Mouse (Mus musculus) forebrain, embryonic 12.5 days (tissue): Measurements from ENCODE around the gene Zfp873. TPM values are rescaled to one million over a fixed set of nuclear protein-coding genes. Genes with fewer than 3 reads are reported as not detected.
"Not testable (repeated sequence)": the region's sequence is repeated elsewhere in the genome, so short reads cannot be mapped to it uniquely, and the experiment has no call there.

ENCODE experiments used
- ATAC-seq: fragments of 200-750 bp; cut with Nextera tagmentation; 2 replicates; pipeline ENCODE4 v1.8.0; 2017; ENCODE audit warnings: moderate TSS enrichment; ENCODE audit not compliant: low FRiP score
- H3K27ac ChIP-seq: fragments of 300-500 bp; sonication (generic); 2 replicates; pipeline ENCODE4 v1.5.1; 2016; ENCODE audit warnings: mild to moderate bottlenecking
- H3K27me3 ChIP-seq: fragments of 300-500 bp; sonication (generic); 2 replicates; pipeline ENCODE4 v1.6.1; 2016; ENCODE audit warnings: mild to moderate bottlenecking
- H3K36me3 ChIP-seq: fragments of 300-500 bp; sonication (generic); replicated peaks from 2 replicates; pipeline ENCODE4 v1.6.1; 2016; ENCODE audit warnings: mild to moderate bottlenecking
- H3K4me1 ChIP-seq: fragments of 300-500 bp; sonication (generic); 2 replicates; pipeline ENCODE4 v1.6.1; 2016
- H3K4me2 ChIP-seq: fragments of 300-500 bp; sonication (generic); 2 replicates; pipeline ENCODE4 v1.6.1; 2016; ENCODE audit warnings: mild to moderate bottlenecking, moderate library complexity
- H3K4me3 ChIP-seq: fragments of 300-500 bp; sonication (generic); replicated peaks from 2 replicates; pipeline ENCODE4 v1.5.1; 2016; ENCODE audit warnings: mild to moderate bottlenecking
- H3K9ac ChIP-seq: fragments of 300-500 bp; sonication (generic); 2 replicates; pipeline ENCODE4 v1.6.1; 2016; ENCODE audit warnings: mild to moderate bottlenecking
- H3K9me3 ChIP-seq: fragments of 300-500 bp; sonication (generic); 2 replicates; pipeline ENCODE4 v1.6.1; 2016
- WGBS: fragments of 180-500 bp; shearing (Covaris S2); methylation state at CpG from one replicate; pipeline ENCODE4 v1.1.7; 2016; 5-methylcytosine and 5-hydroxymethylcytosine counted together
- polyA plus RNA-seq: library from polyadenylated mRNA; unstranded; fragments of >200 nt; fragmentation: Nextera tagmentation; extraction: Ambion mirVana; gene quantifications from 2 replicates; pipeline ENCODE4 v1.2.1, GENCODE M21; 2016

Zfp873 gene
- 14.9 and 15.6 TPM in 2 replicates for polyA plus RNA-seq

DNA sequence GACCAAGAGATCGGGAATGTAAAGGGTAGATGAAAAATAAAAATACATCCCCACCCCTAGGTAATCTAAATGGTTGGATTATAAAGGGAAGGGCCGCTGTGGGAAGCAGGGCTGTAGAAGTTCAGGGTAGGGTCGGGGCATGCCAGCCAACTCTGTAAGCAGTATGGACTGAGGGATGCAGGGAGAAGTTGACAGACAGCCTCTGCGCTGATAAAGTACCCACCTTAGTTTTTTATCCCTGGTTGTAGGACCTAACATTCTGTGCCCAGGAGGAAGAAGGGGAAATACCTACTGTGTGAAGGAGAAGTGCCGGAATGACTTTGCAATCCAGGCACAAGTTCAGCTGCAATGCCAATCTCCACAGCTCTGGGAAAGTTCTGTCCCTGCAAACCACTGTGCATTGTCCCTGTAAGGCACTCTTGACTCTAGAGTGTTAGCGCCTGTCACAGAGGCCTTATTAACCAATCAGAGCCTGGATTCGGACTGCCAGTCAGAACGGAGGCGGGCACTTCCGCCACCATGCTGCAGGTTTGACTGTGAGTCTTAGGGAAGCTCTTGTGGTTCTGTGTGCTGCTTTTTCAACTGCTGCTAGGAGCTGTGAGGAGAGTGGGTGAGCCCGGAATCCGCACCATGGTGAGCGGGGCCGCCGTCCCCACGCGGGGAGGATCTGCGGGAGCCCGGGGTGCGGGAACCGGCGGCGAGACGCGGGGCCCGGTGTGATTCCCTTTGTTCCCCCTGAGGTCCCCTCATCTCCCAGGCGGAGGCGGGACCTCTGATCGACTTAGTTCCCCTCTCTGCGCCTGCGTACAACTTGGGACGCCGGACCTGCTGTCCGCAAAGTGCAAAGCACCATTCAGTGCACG lies at the start of gene Zfp873:
Gene Zfp873 (plus strand): TSS at position 527 of the 863 bp plus-strand sequence.
- ATAC-seq, result peak; percentile 99
- Histone ChIP-seq H3K36me3 (peaks cover 12% of the 10 kb centered on the region; the same call in 1 of the 2 replicates), H3K4me1 (no peaks in the 10 kb centered on the region), H3K9ac (peak within 1 kb of the TSS; percentile 76), H3K4me2 (peak within 1 kb of the TSS; percentile 52), H3K27ac (peak within 1 kb of the TSS; percentile 96), H3K4me3 (peak within 1 kb of the TSS; percentile 66), H3K9me3 (peaks cover 50% of the 10 kb centered on the region), H3K27me3 (no peaks in the 10 kb centered on the region)
- 10% methylated on average over 35 of the region's 35 CpGs for WGBS

DNA sequence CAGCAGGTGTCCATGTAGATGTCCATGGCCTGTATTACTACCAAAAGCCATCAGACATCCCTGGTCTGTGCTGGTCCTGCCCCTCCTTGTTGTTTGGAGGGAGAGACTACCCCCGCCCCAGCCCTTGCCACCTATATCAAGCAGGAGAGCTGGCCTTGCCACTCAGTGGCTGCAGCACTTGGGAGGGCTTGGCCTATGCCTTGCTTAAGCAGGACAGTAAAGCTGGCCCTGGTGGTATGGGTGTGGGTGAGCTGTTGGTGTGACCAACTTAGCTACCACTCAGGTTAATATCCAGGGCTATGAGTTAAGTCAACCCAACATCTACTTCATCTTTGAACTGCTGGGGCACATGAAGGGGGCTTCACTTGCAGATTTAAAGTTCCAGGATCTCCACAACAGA lies 44.7 kb upstream of the Zfp873 start:
- not testable (repeated sequence) for H3K4me3 ChIP-seq, H3K27me3 ChIP-seq, H3K27ac ChIP-seq, ATAC-seq, H3K4me1 ChIP-seq, H3K9ac ChIP-seq, H3K4me2 ChIP-seq
- 95% methylated on average over 1 of the region's 1 CpGs for WGBS
- Histone ChIP-seq H3K36me3 (peaks cover 23% of the 10 kb centered on the region), H3K9me3 (peaks cover 19% of the 10 kb centered on the region)

DNA sequence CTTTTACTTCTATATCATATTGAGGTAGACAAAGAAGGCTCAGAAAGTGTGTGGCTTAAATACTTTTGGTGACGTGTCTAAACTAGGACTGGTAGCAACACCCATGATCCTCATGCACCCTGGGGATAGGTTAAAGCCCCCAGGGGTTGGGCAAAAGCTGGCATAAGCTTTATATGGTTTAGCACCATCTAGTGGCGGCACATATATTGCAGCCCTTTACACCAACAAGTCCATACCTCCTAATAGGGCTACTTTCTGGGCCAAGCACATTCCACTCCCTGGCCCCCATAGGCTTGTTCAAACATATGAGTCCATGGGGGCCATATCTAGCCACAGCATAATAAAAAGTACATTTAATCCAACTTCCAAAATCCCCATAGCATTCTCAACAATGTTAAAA lies 43.1 kb upstream of the Zfp873 start:
- 68% methylated on average over 2 of the region's 2 CpGs for WGBS
- ATAC-seq, H3K27ac ChIP-seq, H3K27me3 ChIP-seq, H3K4me1 ChIP-seq, H3K4me3 ChIP-seq, H3K9ac ChIP-seq, H3K4me2 ChIP-seq: not testable (repeated sequence)
- H3K9me3 ChIP-seq, result peaks cover 31% of the 10 kb centered on the region
- peaks cover 21% of the 10 kb centered on the region for H3K36me3 ChIP-seq

DNA sequence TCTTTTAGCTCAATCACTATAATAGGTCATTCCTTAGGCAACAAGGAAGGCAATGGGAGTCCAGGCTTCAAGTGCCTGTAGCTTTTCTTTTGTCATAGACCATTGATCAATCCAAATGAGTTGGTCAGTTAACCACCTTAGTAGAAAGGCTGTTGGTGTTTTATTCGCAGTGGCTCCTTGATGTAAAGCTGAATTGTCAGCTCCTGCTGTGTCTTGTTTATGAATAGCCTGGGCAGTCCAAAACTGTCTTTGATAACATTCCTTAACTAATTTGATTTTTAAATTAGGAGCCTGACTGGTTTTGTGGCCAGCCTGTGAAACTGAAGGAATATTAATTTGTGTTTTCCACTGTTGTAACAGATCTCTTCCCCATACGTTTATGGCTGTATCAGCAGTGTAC lies 5.7 kb upstream of the Zfp873 start:
- no peaks in the 10 kb centered on the region for H3K27me3 ChIP-seq
- no peak overlapping the region for H3K4me2 ChIP-seq
- no peaks in the 10 kb centered on the region for H3K36me3 ChIP-seq
- no peak overlapping the region for H3K4me3 ChIP-seq
- no peak overlapping the region for H3K9ac ChIP-seq
- no peaks in the 10 kb centered on the region for H3K4me1 ChIP-seq
- WGBS, result 59% methylated on average over 2 of the region's 2 CpGs
- no peak for ATAC-seq
- peaks cover 13% of the 10 kb centered on the region; the same call in 1 of the 2 replicates for H3K9me3 ChIP-seq
- H3K27ac ChIP-seq, result no peak overlapping the region

DNA sequence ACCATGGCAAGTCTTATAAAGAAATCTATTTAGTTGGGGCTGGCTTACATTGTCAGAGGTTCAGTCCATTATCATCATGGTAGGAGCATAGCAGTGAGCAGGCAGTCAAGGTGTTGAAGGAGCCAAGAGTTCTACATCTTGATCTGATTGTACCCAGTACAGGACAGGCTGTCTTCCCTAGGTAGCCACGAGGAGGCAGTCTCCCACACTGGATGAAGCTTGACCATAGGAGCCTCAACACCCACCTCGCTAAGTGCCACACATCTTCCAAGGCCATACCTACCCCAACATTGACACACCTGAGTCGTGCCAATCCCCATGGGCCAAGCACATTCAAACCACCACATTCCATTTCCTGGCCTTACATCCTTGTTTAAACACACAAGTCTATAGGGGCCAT lies 1.3 kb upstream of the Zfp873 start:
- ATAC-seq, result no peak
- Histone ChIP-seq H3K9ac (no peak overlapping the region), H3K36me3 (peaks cover 5% of the 10 kb centered on the region; the same call in 1 of the 2 replicates), H3K27me3 (no peaks in the 10 kb centered on the region), H3K4me1 (no peaks in the 10 kb centered on the region), H3K27ac (no peak overlapping the region), H3K4me3 (no peak overlapping the region), H3K4me2 (no peak overlapping the region), H3K9me3 (peaks cover 38% of the 10 kb centered on the region)
- WGBS, result 77% methylated on average over 3 of the region's 3 CpGs

DNA sequence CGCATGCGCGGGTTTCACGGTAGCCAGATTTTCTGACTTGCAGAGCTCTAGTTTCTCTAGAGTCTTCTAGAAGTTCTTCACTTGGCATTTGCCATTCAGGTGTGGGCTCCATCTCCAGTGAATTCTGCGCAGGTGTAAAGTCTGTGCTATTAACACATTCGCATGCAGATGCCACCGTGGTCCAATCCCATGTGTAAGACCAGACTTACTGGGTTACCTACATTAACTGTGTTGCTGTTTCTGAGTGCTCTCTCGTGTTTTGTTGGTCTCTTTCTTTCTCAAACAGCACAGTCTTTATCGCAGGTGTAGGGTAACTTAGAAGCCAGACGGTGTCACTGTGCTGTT lies 509 bp downstream of the Zfp873 start:
- Histone ChIP-seq H3K4me2 (peak overlapping the region; percentile 52), H3K36me3 (peaks cover 15% of the 10 kb centered on the region), H3K9ac (peak overlapping the region; percentile 76), H3K27ac (peak overlapping the region; percentile 96), H3K9me3 (peaks cover 56% of the 10 kb centered on the region), H3K4me3 (peak overlapping the region; percentile 66)
- not testable (repeated sequence) for H3K4me1 ChIP-seq, H3K27me3 ChIP-seq, ATAC-seq
- WGBS, result 32% methylated on average over 10 of the region's 10 CpGs

DNA sequence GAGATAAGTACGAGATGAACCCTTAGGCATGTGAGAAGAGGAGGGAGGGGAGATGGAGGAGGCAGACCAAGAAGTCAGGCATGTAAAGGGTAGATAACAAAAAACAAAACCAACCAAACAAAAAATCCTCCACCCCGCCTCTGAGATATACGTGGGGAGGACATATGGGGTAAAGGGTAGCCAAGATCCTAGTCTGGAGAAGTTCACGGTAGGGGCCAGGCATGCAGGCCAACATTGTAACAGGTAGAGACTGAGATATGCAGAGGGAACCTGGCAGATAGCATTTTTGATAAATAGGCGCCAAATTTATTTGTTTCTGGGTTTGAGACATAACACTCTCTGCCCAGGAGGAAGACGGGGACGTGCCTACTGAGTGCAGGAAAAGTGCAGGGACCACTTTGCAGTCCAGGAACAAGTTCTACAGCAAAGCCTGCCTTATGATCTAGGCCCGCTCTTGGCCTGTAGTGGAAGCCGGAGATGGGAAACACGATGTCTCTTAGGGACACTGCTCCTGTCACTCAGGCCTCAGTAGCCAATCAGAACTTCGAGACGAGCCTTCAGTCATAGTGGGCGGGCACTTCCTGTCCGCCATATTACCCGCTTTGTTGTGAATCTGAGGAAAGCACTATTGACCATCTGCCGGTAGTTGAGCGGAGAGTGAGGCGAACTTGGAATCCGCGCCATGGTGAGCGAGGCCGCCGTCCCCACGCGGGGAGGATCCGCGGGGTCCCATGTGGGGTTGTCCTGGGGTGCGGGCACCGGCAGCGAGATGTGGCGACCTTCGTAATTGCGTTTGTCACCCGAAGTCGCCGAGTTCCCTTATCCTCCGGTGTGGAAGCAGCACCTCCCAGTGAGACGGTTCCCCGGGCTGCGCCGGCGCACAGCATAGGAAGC lies 35.1 kb downstream of the Zfp873 start, which contains the start of gene BC024063:
Gene BC024063 (plus strand): TSS at position 626 of the 894 bp plus-strand sequence.
- 22% methylated on average over 42 of the region's 42 CpGs for WGBS
- not testable (repeated sequence) for H3K4me1 ChIP-seq
- ATAC-seq, result peak; percentile 99

DNA sequence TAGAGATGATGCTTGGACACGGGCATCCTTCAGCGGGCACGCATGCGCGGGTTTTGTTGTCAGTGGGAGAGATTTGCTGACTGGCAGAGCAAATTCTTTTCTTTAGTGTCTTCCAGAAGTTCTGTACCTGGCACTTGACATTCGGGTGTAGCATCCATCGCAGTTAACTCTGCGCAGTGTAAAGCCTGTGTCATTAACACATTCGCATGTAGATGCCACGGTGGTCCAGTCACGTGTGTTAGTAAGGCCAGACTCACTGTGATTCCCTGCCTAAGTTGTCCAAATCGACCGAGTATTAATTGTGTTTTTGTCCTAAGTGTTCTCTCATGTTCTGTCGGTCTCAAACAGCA lies 35.7 kb downstream of the Zfp873 start:
- H3K27ac ChIP-seq, result peak overlapping the region; percentile 89
- H3K4me1 ChIP-seq, H3K9me3 ChIP-seq, H3K36me3 ChIP-seq, H3K27me3 ChIP-seq: not testable (repeated sequence)
- H3K4me3 ChIP-seq, result peak overlapping the region; percentile 47
- WGBS, result 27% methylated on average over 14 of the region's 14 CpGs
- peak; percentile 45; the same call in 1 of the 2 replicates for ATAC-seq
- peak overlapping the region; percentile 45 for H3K4me2 ChIP-seq
- 0 out of 2 replicates have a peak overlapping the region, but pooled peaks have one; percentile 36 for H3K9ac ChIP-seq

More for the DNA sequence above, 35.1 kb downstream of the Zfp873 start, which contains the start of gene BC024063:
- H3K36me3 ChIP-seq, H3K27me3 ChIP-seq, H3K9me3 ChIP-seq: not testable (repeated sequence)
- Histone ChIP-seq H3K9ac (0 out of 2 replicates have a peak within 1 kb of the TSS, but pooled peaks have one; percentile 36), H3K27ac (peak within 1 kb of the TSS; percentile 89), H3K4me3 (peak within 1 kb of the TSS; percentile 47), H3K4me2 (peak within 1 kb of the TSS; percentile 45)

Other genes with a start within 250 kb of the Zfp873 start
- gene Gm4767, start 235.9 kb upstream of the Zfp873 start, polyA plus RNA-seq, result 2.6 and 2.7 TPM in 2 replicates
- 8.5 and 10.7 TPM in 2 replicates for gene Gm32687, start 184.2 kb upstream of the Zfp873 start, polyA plus RNA-seq
- gene Zfp781, start 117.6 kb upstream of the Zfp873 start, polyA plus RNA-seq, result 5.0 and 5.3 TPM in 2 replicates
- 5.5 and 5.9 TPM in 2 replicates for gene BC024063, start 35.2 kb downstream of the Zfp873 start, polyA plus RNA-seq
- 6.2 and 6.8 TPM in 2 replicates for gene AU041133, start 79.9 kb downstream of the Zfp873 start, polyA plus RNA-seq
- 15.0 and 15.8 TPM in 2 replicates for gene Zfp938, start 193.2 kb downstream of the Zfp873 start, polyA plus RNA-seq